Mouse (Mus musculus) right cerebral cortex, postnatal 4 days (tissue): ENCODE data around the gene Csnk1e.

ENCODE experiments used
- DNase-seq: peaks from one replicate; pipeline ENCODE4 v3.0.0-alpha.2; 2022

Csnk1e gene

DNA sequence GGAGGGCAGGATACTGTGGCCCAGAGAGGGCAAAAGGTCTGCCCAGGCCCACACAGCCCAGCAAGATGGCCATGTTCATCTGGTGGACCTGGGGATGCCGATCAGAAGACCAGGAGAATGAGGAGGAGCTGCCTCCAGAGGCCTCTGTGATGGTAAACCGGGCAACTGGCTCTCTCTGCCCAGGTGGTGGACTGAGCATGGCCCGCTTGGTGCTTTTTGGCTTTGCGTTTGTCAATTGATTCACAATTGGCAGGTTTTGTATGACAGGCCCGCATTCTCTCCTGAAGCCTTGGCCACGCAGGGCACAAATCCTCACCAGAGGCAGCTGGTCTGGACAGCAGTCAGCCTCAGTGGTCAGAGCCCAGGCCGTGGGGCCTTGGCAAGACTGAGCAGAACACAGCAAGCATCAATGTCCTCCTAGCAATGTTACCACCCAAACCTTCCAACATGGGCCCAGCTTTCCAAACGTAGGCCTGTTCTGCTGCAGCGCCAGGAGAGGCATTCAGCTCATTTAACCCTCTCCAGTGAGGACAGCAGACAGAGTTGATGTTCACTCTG lies 12.3 kb downstream of the Csnk1e start:
- DNase-seq, result no peak

DNA sequence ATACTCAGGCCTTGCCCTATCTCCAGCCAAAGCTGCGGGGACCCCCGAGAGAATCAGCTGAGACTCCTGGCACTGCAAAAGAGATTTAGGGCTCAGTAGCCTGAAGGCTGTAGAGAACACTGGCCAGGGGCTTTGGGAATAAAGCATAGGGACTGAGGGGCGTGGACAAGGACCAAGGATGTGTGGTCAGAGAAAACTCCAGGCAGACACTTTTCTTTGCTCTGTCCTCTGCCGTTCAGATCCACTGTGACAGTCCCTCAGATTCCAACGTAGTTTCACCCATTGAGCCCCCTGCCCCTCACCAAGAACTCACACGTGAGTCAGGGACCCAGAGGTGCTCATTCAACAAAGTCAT lies 13.1 kb downstream of the Csnk1e start:
- DNase-seq, result no peak

DNA sequence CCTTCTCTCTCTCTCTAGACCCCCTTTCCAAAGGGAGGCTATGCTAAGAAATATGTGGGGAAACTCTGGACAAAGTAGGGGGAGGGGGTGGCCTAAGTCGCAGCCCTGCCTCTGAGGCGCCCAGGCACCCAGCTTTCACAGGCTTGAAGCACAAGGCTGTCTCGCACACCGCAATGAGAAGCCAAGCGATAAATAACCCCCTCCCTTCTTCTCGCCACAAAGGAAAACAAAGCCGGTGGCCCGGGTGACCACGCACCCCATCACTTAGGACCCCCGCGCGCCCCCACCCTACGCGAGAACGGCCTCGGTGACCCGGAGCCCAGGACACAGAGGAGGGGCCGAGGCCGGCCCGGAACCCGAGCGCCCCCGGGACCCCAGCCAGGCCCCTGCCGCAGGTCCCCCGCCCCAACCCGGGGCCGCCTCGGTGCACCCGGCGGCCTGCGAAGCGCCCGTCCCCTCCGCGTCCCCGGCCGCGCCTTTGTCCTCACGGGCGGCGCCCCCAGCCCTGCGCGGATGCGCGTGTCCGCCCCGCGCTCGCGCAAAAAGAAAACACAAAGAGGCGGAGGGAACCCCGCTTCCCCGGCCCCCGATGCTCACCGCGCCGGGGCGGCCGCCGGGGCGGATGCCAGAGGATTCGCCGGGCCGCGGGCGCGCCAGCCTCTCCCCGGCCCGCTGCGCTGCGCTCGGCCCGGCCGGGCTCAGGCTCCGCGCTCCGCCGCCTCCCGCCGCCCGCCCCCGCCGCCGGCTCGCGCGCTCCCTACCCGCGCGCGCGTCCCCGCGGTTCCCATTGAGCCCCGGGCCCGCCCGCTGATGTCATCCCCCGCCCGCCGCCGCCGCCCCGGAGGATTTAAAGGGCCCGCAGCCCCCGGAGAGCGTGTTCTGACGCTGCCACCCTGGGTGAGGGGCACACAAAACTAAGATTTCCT lies 13.8 kb downstream of the Csnk1e start:
- peak; percentile 90 for DNase-seq

DNA sequence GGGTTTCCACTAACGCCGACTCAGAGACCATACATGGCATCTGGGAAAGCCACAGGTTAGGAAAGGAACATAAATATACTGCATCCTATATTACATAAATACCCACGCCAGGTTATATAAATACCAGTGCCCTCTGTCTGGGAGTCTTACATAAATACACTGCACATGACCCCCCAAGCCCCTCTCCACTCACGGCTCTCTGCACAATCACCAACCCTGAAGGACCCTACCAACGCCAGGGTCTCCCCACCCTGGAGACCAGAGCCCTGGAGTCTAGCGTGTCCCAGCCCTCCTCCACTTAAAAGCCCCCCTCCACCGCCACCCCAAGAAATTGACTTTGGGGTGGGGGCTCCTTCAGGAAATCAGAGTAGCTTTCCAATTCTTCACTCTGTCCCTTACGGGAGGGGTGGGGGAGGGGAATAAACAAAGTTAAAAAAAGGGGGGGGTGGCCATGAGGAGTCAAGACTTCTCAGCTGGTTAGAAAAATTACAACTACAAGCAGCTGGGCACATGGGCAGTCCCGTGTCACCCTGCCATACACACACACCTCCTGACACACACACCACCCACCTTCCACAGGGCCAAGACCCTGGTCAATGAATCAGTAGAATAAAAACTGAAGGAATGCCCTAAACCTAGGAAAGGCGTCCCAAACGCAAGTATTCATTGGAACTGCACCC lies 14.6 kb downstream of the Csnk1e start:
- no peak for DNase-seq

DNA sequence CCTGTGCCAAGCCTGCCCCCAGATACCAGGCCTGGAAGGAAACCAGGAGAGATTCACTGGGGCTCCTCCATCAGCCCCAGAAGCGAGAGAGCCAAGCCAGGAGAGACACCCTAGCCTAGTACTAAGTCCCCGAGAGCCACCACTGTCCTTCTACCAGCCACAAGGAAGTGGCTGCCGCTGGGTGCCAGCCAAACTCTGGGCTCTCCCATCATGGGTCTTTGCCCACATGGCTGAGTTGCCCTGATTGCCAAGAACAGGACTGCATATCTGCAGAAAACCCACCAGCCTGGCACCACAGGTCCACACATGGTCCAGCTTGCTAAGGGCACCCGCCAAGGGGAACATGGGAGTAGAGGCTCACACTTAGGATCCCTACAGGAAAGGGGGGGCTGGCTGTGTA lies 15.1 kb downstream of the Csnk1e start:
- DNase-seq, result peak; percentile 67

DNA sequence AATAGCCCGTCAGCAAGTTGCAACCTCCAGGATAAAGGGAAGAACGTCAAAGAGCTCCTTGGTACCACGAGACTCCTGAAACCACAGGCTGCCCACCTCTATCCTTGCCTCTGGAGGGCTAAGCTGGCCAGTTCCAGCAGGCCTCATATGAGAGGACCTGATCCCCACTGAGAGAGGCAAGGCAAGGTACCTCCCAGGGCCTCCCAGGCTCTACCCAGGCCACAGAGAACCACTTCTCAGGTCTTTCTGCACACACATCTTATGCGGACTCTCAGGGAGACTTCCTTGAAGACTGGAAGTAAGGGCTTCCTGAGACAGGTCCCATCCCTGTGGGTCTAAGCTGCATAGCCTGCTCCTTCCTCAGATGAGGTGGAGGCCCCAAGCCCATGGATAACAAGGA lies 16.0 kb downstream of the Csnk1e start:
- no peak for DNase-seq

DNA sequence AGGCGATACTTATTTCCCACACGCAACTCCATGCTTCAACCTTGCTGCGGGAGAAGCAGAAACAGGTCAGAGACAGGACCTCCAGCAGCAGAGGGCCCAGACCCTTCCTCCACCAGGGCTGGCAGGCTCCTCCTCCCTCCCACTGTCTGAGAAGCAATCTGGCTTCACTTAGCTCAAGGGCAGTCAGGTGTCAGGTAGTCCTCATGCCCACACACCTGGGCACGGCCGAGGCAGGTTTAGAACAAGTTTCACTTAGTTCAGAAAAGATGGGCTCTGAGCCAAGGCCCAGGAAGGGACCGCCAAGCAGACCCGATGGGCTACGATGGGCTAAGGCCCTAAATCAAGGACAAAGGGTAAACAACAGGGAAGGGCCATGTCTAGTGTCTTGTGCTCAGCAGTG lies 16.6 kb downstream of the Csnk1e start:
- DNase-seq, result no peak

DNA sequence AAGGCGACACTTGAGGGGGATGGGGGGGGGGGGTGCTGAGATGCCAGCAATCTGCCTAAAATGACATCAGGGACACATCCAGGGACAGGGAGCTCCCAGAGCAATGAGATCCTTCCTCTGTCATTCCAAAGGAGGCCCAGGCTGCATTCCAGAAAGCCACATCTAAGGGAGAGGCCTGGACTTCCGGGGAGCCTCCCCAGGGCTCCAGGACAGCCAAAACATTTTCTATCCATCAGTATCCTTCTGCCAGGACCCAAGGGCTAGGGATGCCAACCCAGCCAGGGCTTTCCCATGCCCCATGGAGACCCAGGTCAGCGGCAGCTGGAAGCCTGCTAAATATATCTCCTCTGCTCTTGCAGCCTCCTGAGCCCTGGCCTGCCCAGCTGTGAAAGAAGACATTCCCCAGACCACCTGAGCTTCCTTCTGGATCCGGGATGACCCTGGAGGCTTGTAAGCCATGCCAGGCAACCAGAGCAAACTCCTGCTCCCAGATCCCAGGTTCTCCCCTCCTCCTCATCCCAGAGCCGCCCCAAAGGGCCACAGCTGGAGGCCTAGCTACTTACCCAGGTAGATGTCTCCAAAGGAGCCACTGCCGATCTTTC lies 17.1 kb downstream of the Csnk1e start:
- DNase-seq, result no peak

DNA sequence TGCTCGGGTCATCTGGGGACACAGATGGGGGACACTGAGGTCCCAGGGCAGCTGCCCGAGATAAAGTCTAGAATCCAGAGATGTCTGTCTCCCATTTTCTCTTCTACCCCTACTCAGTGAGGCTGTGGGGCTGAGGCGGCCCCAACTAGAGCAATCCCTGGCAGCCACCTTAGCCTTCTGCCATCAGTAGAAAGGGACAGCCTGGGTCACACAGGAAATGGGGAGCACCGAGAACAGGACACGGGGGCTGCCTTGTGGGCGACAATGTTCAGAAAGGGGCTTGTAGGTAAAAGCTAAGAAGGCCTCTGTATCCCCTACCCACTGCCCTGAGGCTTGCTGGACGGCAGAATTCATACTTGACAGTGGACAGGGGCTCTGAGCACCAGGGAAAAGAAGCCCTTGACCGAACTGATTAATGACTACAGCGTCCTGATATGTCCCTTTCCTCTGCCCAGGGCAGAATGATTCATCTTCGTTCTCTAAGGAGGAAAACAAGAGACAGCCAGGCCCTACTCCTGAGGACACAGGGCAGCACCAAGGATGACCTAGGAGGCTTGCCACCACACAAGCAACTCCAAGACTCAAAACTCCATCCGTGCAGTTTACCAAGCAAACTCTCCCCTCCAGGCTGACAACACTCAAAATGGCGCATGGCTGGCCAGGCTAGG lies 17.7 kb downstream of the Csnk1e start:
- DNase-seq, result no peak

DNA sequence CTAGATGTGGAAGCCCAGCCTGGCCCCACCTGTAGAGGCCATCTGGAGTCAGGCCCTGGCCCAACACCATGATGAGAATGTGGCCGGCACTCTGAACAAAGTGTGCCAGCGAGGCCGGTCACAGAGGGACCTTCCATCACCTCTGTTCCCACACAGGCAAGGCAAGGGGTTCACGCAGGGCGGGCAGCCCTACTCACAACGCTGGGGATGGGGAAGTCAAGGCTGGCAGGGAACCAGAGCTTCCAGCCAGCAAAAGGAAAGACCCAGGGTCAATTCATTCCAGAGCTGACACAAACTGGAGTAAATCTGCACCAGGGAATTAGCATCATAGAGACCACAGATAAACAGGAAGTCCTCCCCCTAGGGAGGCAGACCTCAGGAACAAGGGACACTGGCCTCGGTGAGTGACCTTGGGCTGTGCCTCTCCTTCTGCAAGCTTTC lies 18.9 kb downstream of the Csnk1e start:
- DNase-seq, result no peak

DNA sequence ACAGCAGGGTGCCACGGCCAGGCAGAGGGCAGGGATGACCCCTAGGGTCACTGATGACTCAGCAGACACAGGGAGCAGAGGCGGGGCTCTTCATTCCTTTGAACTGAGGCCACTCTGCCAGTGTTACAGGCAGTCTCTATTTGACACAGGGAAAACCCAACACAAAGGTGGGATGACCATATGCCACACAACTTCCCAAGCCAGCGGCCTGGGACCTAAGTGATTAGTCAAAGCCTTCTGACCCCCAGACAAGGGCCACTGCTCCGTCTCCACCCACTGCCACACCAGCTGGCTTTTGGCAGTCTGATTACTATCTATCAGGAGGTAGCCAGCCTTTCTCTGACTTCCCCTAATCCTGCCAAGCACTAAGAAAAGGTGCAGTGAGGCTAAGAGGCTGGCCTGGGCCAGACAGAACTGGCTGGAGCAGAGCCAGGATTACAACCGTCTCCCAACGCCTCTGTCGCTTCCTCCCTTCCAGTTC lies 20.1 kb downstream of the Csnk1e start:
- DNase-seq, result no peak

DNA sequence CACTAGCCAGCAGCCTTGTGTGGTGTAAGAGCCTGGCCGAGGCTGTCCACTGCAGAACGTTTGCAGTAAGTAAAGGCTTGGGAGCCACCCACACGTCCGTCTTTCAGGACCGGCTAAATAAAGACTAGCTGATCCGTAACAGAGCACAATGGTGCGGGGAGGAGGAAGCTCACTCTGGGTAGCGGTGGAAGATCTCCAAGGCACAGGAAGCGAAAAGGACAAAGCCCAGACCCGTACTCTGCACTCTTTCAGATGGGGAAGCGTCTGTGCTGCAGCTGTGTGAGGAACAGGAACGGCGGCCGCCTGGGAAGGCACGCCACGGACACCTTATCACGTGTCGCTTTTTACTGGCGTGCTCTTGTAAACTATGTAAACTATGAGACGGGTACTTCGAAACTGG lies 22.5 kb downstream of the Csnk1e start:
- no peak for DNase-seq

DNA sequence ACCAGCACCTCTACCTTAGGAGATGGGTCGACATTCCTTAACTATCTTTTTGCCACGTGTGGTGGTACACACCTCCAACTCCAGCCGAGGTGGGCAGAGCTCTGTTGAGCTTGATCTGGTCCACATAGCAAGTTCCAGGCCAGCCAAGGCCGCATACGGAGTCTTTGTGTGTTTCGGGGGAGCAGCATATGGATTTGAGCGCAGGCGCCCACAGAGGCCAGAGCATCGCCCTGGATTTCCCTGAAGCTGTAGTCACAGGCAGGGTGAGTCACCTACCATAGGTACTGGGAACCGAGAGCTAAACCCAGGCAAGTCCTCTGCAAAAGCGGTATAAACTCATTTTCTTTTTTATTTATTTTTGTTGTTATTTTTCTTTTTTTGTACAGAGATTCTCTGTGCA lies 23.0 kb downstream of the Csnk1e start:
- no peak for DNase-seq

DNA sequence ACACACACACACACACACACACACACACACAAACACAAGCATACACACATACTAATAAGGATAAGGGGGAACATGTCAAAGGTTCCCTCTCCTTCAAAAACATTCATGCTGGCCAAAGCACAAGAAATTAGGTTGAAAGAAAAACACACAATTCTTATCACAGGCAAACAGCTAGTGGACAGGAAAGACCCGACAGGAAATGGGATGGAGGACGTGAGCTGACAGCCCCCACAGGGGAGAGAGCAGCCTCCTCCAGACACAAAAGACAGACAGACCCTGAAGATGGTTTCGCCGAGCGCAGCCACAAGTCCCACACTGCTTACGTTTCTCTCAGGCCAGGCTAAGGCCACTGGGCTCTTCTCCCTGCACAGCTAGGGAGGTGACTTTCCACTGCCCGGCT lies 23.4 kb downstream of the Csnk1e start:
- DNase-seq, result no peak

DNA sequence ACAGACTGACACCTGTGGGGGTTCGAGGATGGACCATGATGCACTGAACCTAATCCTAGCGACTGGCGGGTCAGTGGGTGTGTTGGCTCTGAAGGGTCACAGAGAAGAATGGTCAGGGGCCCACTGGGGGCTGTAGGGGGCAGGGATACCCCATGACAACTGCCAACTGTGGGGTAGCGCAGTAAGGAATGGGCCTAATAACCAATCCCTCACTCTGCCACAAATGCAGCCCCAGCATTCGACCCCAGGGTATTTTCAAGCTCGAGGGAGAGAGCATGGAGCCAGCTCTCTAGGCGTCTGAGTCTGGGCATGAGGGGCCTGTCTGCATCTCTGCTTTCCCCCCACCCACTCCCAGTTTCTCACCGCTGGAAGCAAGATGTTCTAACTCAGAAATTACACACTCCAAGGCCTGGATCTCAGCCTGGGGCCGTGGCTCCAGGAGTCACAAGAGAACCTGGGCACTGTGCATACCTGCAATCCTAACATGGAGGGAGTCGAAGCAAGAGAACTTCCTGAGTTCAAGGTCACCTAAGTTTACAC lies 24.8 kb downstream of the Csnk1e start:
- no peak for DNase-seq

DNA sequence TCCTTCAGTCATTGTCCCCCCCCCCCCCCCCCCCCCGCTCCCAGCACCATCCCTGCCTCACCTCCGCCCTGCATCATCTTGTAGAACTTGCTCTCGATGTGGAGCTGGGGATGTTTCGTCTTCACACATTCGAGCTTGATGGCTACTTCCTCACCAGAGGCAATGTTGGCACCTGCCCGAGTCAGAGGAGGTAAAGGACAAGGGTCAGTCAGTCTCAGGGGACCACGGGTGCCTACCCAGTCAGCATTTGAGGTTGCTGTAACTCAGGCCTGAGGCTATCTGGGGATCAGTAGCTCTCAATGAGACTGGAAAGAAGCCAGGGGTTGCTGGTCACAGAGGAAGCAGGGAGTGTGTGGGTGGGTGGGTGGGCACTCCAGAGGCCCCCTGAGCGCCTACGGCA lies 25.4 kb downstream of the Csnk1e start:
- no peak for DNase-seq

DNA sequence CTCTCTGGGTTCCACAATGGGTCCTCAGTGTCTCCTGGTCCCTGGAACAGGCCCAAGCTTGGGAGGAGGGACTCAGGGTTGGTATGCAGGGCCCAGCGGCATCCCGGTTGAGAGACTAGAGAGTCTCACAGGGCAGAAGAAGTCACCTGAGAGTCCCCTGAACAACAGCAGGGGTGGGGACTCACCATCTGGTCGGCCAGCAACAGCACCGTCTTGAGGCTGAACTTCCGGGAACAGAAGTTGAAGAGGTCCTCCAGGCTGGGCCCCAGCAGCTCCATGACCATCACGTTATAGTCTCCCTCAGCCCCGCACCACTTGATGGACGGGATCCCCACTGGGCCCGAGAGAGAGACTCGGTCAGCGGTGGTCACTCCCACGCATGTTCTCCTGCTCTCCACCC lies 25.8 kb downstream of the Csnk1e start:
- DNase-seq, result no peak

DNA sequence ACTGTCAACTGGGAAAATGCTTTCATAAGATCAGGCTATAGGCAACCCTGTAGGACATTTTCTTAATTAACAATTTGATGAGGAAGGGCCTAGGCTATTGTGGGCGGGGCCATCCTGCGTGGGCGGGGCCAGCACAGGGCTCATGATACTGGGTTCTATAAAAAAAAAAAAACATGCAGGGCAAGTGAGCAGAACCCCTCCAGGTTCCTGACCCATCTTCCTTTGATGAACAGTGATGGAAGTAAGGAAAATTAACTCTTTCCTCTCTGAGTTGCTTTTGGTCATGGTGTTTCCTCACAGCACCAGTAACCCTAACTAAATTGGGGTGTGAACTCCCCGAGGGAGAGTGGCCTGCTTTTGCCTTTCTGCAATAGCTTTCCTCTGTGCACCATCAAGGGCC lies 26.8 kb downstream of the Csnk1e start:
- no peak for DNase-seq

DNA sequence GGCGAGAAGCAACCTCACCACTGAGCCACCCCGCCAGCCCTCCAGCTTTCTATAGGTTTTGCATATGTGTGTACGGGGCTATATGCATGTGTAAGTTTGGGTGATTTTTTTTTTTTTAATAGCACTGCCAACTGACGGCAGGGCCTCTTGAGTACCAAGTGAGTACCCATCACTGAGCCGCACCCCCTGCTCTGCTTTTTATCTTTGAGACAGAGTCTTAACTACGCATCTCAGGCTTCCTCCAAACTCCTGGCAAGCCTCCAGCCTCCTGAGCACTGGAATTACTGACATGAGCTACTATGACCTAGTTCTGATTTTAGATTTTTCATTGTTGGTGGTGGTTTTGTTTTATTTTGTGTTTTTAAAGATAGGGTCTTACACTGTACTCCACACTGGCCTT lies 27.9 kb downstream of the Csnk1e start:
- no peak for DNase-seq

DNA sequence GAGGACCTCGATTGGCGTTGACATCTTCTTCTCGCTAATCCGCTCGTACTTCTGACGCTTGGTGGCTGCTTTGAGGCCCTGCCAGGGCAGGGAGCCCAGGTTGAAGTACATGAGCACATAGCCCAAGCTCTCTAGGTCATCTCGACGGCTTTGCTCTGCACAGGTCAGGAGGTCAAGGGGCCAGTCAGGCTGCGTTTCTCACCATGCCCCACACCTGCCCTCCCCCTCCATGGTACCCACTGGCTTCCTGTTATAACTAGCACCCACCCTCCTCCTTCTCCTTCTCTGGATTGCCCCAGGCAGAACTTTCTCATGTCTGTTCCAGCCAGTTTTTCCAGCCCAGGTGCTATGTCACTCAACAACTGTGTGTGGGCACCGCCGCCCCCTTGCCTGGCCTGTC lies 29.9 kb downstream of the Csnk1e start:
- no peak for DNase-seq

DNA sequence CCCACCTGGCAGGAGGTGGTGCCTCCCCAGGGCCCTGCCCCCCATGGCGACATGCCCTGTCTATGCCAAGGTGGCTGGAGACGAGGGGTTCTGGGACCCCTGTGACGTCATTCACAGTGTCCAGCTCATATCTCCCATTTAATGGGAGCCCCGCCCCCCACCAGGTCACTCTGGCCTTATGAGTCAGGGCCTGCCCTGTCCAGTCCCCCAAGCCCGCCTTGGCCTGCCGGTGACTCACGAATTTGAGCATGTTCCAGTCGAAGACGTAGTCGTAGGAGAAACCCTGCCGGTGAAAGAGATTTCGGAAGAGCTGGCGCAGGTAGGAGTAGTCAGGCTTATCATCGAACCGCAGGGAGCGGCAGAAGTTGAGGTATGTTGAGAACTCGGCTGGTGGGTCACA lies 30.8 kb downstream of the Csnk1e start:
- DNase-seq, result no peak

DNA sequence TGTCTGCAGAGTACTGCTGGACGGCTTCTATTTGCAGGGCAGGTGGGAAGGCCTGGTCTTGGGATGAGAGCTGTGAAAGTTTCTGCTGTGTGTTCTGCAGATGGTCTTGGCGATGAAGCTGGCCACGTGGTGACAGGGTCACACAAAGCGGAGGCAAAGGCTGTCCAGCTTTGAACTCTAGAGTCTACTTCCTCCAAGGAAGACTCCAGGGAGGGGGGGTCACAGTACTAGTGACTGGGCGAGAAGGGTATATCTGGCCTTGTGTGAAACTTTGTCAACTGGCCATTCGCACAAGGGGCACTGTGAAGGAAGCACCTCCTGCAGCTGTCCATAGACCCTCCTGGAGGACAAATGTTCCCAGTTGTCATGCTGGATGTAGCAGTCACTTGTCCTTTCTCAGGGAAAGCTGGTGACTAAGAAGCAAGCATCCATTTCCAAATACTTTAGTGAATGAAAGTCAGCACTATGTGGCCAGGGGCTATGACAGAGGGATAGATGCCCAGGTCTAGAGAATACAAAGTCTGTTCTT lies 32.6 kb downstream of the Csnk1e start:
- DNase-seq, result no peak

DNA sequence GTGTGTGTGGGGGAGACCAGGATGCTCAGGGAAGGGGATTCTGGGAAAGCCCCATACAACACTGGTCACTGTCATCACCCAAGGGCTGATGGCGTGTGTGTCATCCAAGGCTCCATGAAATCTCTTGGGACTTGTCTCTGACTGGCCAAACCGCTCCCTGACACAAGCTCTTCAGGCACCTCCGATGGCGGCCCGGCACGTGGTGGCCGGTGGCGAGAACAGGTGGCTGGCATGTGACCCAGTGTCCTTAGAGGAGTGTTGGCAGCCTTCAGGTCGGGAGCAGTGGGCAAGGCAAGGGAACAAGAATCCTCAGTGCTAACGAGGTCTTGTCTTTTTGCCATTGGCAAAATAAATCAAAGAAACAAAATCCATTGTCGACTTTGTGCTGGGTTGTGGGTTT lies 36.7 kb downstream of the Csnk1e start:
- no peak for DNase-seq
